Mouse (Mus musculus) adrenal gland, adult 2 months (tissue): ENCODE data around the gene Cenpf. TPM values are rescaled to one million over a fixed set of nuclear protein-coding genes. Genes with fewer than 3 reads are reported as not detected.
A peak's percentile ranks its signal among the peaks of the same experiment; 100 is the strongest.

Experiments used
- DNase-seq: peaks from one replicate; pipeline ENCODE4 v3.0.0; 2021
- long read RNA-seq: library from polyadenylated mRNA; stranded (forward); transcript quantifications from one replicate; pipeline ENCODE4 v2.0.0, GENCODE M21; 2021
- polyA plus RNA-seq: library from polyadenylated mRNA; depleted of rRNA; stranded (reverse); fragments of >200 nt; gene quantifications from 2 replicates; pipeline ENCODE4 v1.2.3, GENCODE M21; 2012; rRNA removed
- total RNA-seq, 2 experiments: library from RNA; stranded (reverse); gene quantifications; 2 replicates each; pipeline ENCODE4 v1.2.3; 2021

The Cenpf gene
- total RNA-seq (1 to 10 TPM; 2.5 to 3.0 TPM), polyA plus RNA-seq (0.18 and 0.31 TPM in 2 replicates)
- long read RNA-seq, partial matches to known transcripts = 0 of 1 reads
- long read RNA-seq, other reads (novel, unspliced or antisense) = 1 of 1 reads

DNA sequence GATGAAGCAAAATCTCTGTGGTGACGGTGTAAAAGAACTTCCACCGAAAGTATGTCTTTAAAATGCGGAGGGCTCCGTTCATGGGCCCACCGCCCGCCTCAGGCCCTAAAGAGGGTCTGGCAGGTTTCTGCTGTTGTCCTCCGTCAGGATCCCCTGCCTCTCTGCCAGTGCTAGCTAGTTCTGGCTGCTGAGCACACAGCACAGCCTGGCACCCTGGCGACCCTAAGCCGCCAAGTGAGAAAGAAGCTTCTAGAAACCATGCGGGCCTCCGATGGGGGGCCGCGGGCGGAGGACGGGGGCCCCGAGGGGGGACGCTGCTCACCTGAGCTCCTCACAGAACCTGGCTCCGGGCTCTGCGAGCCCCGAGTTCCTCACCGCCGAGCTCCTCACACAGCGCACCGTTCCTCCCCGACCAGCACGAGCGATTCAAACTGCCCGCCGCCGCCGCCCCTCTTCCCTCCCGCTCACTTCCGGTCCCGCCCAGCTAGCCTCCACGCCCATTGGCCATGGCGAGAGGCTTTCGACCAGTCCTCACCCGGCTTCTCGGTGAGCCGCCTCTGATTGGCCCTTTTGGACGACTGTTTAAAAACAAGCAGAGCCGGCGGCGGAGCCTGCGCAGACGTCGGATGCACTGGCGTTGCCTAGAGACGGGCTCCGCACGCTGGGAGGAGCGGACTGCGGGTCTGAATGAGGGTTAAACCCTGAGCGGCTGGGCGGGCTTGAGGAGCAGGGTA lies at the start of gene Cenpf:
TSS of gene Cenpf (minus strand) at position 433 of the 734 bp plus-strand sequence.
- peak; percentile 98 for DNase-seq

DNA sequence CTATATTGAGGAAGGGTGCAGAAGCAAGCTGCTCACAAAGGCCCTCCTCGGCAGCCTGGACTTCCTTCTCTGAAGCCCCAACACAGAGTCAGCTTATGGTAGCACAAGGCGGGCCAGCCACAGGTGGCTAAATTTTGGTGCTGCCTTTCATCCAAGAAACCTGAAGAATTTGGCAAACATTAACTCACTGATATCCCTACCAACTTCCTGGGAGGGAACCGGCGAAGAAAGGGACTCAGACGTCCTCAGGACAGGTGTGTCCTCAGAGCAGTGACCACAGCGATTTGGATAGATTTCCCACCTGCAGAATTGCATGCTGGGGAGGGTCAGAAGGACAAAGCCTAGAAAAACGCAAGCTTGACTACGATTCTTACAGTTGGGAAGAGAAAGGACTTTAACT lies 44.3 kb upstream of the Cenpf start:
- no peak for DNase-seq

DNA sequence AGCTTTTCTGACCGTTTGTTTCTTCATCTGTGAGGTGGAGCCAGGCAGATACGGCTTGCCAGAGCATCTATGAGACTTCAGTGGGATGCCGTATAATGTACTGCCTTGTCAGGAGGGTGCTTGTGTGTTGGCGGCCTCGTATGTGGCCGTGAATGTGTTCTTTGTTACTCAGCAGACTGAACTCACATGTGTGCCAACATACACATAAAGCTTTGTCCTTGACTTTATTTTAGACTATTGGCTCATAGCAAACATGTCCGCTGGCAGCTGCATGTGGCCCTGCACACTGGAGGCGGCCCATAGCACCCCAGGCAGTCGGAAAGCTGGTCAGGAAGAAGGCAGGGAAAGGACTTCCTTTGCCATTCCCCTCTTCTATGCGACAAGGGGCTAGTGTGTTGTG lies 43.8 kb upstream of the Cenpf start:
- DNase-seq = peak; percentile 29

DNA sequence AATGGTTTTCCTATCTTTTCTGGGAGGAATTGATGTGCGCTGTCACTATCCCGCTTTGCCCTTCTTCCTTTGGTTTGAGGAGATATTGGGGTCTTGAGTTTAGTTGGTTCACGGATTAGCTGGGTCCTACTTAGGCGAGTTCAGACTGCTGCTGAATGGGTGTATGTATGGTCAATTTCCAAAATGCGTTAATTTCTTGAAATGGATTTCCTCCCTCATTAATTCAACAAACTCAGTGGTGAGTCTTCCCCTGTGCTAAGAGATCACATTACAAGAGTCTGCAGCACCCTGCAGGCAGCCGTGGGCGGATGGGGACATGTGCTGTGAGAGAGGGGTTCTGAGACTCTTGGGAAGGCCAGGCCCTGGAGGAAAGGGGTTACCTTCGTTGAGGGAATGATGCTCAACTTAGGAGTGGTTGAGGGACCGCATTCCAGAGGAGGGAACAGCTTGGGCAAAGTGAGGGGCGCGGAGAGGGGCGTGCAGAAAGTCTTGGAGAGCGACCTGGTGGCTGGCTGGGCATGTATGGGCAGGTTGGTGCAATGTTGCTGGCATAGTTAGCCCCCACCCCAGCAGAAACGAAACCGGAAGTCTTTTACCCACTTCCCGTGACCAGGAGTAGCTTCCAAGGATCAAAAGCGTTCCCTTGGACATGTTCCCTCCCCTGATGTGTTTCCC lies 41.4 kb upstream of the Cenpf start:
- DNase-seq = no peak

DNA sequence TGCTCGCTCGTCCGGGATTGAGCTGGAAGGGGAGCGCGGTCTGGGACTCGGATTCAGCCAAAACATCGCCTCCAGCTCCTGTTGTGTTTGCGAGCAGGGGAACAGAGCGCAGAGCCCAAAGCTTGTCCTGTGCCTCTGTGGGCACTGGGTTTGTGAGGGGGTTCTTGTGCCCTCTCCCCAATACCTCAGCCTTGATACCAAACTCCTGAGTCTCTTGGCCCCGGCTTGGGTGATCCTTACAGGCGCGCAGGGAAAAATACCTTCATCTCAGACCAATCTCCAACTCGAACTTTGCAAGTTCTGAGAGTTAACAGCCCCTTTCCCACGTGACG lies 40.9 kb upstream of the Cenpf start:
- DNase-seq = no peak

DNA sequence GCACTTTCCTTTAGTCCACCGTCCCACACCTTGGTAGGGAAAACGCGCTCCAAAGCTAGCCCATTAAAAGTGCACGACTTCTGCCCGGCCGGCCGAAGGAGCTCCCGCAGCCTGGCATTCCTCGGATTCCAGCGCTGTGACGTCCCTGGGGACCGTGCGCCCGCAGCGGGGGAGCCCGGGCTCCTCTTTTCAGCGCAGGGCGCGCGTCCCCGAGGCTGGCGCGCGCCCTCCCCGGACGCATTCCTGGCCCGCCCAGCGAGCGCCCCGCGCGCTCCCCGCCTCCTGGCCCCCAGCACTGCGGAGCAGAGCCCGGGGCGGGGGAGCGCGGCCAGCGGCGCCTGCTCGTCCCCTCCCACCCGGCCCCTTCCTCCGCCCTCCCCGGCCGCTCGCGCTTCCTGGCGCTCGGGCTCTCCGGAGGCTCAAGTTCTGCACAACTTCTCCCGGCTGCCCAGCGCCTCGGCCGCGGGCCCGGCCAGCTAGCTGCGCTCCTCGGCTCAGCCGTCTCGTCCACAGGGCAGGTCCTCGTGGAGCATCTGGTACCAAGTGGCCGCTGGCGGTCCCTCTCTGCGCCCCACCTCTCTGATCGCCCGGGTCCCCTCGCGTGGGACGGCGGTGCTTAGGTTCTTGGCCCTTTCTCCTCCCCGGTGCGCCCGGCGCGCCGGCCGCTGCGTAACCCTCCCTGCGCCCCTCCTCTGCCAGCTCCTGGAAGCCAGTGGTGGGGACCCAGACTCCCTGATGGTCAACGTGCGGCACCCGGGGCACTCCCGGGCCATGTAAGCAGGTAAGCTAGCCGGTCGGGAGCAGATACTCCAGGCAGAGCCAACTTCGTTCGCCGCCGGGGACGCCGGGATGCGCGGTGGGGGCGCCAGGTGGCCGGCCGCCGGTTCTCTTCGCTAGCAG lies 40.2 kb upstream of the Cenpf start, which contains the start of gene Ptpn14:
TSS of gene Ptpn14 (plus strand) at position 385 of the 900 bp plus-strand sequence.
- peak; percentile 95 for DNase-seq

DNA sequence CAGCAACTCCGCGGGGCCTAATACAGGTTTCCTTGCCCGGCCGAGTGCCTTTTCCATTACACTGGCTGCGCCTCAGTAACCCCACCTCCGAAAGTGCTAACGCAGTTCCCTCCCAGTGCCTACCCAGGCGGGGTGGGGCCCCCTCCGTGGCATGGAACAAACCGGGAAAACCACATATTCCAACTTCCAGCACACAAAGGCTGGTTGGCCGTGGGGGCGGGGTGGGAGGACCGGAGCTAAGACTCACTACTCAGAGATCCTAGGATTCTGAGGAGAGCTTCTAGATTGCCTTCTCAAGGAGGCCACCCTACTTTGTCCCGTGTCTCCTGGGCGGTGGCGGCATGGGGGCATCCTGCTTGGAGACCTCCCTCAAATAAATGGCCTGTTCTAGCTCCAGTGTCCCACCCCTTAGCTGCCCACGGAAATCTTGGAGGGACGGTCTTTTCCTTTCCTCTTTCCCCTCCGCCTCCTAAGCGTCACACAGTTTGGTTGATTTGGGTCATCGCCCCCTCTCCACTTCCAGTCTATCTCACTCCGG lies 39.5 kb upstream of the Cenpf start:
- peak; percentile 82 for DNase-seq

DNA sequence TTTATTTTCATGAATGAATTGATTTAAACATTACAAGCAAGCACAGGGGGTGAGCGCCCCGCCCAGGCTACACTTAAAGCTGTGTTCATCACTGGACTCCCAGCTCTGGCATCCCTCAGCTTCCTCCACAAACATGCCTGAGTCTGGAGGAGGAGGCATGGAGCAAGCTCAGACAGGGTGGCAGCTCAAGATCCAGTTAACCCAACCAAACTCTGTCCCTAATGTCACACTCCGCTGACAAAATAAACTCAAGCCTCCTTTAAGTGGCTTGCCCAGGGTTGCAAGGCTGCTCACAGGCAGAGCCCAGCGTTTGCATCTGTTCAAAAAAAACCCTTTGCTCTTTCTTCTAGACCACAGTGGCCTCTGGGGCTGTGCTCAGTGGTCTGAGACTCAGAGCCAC lies 38.2 kb upstream of the Cenpf start:
- no peak for DNase-seq

DNA sequence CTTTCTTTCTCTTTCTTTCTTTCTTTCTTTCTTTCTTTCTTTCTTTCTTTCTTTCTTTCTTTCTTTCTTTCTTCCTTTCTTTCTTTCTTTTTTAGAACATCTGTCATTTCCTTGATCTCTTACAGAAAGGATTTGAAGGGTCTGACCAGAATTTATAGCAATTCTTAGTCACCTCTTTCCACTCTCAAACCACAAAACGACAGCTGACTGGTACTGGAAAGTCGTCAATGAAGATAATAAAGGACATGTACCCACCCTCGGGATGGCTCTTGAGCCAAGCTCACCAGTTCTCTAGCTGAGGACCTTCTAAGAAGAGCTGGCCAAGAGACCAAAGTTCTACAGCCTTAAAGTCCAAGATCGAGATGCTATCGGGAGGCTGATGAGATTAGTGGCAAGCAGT lies 30.7 kb upstream of the Cenpf start:
- DNase-seq = no peak

DNA sequence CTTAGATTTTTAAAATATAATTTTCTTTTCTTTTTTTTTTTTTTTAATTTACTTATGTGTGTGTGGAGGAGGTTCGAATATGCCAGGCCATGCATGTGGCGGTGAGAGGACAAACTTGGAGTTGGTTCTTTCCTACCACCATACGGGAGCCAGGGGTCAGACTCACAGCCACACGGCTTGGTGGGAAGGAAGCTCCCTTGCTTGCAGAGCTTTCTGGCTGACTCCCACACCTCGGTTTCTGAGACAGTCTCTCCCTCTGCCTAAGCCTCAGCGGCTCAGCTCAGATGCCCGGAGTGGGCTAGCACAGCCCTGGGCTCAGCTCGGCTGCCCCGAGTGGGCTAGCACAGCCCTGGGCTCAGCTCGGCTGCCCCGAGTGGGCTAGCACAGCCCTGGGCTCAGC lies 29.7 kb upstream of the Cenpf start:
- DNase-seq = no peak

DNA sequence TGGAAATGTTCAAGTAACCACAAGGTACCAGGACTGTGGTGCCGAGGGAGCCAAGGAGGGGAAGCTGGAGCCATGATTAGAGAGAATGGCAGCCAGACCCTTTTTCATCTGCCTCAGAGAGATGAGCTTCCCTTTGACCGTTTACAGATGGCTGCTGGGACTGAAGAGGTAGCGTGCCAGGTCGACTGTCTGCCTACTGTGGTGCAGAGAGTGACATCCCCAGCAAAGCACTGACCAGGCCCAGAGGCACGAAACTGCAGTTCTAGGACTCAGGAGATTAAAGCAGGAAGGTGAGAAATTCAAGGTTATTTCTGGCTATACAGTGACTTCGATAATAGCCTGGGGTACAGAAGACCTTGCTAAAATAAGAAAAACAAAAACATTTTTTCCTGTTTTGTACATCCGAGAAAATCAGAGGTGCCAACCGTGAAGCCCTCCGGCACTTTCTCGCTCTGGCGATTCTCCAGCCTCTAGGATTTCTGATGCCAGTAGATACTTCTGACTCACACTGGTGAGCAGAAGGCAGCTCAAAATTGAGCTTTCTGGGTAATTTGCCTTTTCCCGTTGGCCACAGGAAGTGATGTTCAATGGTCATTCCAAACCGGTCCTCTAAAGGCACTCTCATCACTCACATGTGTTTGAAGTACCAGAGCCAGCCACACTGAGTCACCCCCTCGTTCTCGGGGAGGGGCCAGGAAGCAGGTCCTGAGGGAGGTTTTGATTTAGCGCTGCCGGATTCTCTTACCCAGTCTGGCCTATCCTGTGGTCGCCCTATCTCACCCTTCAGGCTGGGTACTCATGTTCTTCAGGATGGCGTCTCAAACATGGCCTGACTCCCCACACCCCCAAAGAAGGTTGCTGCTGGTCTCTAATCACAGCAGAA lies 28.3 kb upstream of the Cenpf start:
- peak; percentile 42 for DNase-seq

DNA sequence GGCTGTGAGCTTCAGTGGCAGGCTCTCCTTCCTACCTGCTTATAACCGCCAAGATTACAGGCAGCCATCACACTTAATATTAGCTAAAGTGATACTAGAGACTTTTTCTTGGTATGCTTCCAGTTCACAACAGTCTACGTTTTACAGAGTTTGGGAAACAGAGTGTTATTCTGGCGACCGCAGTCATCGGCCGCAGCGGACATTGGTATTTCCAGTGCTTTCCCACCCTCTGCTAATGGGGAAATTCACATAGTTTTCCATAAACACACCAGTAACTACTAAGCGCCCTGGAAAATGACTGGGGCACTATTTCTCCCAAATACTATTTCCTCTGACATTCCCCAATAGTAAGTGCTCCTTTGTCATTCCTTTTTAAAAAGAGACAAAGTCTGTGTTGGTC lies 21.1 kb upstream of the Cenpf start:
- no peak for DNase-seq

DNA sequence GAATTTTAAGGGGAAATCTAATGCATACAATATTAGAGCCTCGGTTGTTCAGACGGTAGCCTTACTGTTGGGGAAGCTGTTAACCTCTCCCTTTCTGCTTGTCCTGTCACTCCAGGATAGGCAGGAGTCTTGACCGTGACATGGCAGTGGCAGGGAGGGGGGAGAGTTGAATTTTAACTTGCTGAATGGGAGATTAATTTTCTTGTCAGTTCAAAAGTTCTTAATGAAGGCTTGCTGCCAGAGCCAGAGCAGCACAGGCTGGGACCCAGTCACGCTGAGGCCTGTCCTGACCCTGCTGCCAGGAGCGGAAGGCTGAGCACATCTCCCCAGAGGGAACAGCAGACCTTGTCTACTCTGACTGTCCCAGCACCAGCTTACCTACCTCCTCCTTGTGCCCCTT lies 19.5 kb upstream of the Cenpf start:
- DNase-seq = no peak

DNA sequence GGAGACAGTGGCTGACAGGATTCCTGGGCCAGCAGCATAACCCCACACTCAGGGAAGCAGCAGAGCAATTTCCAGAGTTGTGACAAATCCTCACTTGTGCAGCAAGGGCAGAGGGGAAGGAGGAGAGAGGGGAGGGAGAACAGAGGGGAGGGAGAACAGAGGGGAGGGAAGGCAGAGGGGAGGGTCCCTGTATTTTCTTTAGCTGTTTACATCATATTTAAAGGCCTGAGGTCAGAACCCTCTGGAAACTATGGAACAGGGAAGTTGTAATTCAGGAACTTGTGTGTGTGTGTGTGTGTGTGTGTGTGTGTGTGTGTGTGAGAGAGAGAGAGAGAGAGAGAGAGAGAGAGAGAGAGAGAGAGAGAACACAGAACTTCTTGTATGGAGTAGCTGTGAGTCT lies 19.1 kb upstream of the Cenpf start:
- DNase-seq = no peak

DNA sequence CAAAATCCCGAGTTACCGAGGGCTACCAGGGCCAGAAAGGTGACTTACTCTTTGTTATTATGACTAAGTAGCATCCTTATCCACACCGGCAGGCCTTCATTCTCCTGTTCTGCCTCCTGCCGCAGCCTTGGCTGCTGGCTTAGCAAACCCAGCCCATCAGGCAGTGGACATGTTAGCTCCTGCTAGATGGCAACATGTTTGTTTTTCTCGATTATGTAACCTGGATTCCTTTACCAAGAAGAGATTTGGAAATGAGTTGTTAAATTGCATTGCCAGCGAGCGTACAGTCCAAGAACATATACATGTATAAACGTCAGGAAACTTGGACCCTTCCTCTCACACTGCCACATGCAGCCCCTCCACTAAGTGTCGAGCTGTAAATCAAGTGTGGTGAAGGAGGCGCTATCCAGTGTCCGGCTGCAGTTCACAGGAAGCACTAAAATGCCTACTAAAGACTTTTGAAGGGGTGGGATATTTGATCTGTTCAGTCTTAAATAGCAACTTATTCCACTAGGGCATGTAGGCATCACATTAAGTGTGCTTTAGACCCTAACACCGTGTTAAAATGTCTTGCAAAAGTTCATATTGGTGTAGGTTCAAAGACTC lies 18.3 kb upstream of the Cenpf start:
- no peak for DNase-seq

DNA sequence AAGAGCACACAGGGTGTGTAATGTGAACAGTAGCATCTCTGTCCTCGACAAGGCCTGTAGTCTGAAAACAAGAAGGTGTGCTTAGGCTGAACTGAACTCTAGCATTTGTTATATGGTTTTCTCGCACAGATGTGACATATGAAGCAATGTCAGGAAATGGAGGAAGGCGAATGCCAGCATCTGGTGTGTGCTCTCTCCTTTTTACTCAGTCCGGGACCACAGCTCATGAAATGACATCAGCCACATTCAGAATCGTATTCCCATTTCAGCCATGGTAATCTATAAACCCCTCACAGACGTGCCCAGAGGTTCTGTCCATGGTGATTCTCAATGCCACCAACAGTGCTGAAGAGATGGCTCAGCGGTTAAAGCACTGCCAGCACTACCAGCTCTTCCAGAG lies 15.7 kb upstream of the Cenpf start:
- DNase-seq = no peak

DNA sequence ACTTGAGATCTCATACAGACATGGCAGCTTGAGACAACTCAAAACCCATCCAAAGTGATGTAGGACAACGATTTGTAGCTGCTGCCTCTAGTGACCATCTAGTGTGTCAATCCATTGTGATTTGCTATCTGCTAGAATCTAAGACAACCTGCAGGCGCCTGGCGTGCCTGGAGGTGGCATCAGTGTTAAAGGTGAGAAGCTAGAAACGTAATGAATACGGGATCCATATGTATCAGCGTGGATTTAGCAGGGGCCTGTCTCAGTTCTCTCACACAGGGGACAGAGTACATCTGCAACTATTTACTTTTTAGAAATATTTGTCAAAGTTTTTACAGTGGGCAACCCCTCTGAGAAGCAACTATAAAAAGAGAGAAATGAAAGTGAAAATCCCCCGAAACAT lies 15.3 kb upstream of the Cenpf start:
- no peak for DNase-seq

DNA sequence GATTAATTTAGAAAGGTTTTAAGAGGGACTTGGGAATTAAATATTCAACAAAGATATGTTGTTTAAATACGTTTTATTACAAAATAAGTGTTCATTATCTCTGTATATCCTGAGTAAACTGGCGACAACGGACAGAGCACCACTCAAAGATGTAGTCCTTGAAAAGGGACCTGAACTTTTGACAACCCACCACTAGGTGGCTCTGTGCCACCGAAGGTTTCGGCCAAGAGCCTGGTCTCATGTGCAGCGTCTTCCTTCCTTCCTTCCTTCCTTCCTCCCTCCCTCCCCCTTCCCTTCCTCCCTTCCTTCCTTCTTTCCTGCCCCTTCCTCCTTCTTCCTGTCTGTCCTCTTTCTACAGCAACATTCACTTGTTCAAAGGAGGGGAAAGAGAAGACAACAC lies 13.1 kb upstream of the Cenpf start:
- DNase-seq = peak; percentile 73

DNA sequence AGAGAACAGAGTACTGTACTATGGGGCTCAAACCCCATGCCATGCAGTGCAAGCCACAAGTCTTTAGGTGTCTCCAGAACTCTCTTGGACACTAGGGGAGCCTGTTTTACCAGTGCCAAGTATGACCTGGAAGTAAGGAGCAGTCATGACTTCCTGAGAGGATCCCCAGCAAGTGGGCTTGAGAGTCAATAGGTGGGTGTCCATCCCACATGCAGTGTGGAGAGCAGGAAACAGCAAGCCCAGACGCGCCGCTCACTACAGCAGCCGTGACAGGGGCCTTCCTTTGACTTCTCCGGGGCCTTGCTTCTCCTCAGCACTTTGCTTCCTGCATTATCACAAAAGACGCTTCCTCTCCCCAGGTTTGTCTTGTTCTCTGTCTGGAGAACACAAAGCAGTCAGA lies 12.3 kb upstream of the Cenpf start:
- DNase-seq = no peak

DNA sequence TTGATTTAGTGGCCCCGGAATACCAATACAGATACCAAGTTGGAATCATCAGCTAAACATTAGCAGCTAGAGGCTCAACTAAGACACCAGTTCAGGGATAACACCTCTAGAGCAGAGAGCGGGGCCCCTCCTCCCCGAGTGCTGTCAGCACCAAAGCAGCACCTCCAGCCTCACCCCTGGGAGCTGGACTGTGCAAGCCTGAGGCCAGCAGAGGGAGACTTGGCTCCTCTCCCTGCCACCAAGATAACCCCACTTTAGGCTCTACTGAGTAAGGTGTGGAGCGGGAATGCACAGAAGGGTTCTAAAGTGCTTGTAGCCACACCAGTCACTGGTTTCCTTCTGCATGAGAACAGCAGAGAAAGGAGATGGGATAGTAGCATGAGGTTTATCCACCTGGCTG lies 10.5 kb upstream of the Cenpf start:
- DNase-seq = no peak

DNA sequence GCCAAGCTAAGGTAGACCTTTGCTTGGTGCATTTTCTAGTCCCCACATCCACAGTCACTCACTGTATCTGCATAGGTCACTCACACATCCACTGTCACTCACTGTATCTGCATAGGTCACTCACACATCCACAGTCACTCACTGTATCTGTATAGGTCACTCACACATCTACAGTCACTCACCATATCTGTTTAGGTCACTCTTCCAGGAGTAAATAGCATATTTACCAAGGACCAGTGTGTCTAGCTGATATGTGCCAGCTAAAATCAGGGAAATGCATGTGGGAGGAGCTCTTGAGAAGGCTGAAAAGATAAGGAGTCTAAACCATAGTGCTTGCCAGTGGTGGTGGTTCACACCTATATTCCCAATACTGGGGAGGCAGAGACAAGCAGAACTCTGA lies 7.4 kb upstream of the Cenpf start:
- DNase-seq = no peak
